Mouse (Mus musculus) right cerebral cortex, adult 18-20 months (tissue): ENCODE data around the gene Olfr775.

Source experiments
- DNase-seq: peaks from one replicate; pipeline ENCODE4 v3.0.0; 2022; ENCODE audit warnings: mixed read lengths

Gene Olfr775

GRCm38 (mm10) chr10:129248112-129248511, at the start of gene Olfr775:
TSS of gene Olfr775 (plus strand) at chr10:129248412.
- DNase-seq: no peak

GRCm38 (mm10) chr10:129230737-129231136, 17.5 kb upstream of the Olfr775 start:
- DNase-seq: peak; percentile 1

GRCm38 (mm10) chr10:129235904-129236303, 12.3 kb upstream of the Olfr775 start, which contains the start of gene Olfr774:
TSS of gene Olfr774 (plus strand) at chr10:129236204.
- no peak for DNase-seq

- DNase-seq: no peak
These were observed 10.6 kb downstream of the Olfr775 start, which contains the start of gene Olfr776 for GRCm38 (mm10) chr10:129258827-129259226. TSS of gene Olfr776 (plus strand) at chr10:129259127.

- no peak for DNase-seq
These were observed 22.9 kb downstream of the Olfr775 start, which contains the start of gene Olfr777 for GRCm38 (mm10) chr10:129271081-129271535. TSS of gene Olfr777 (minus strand) at chr10:129271485.
